Mouse (Mus musculus): ENCODE results near the gene Lipn. TPM values are rescaled to one million over a fixed set of nuclear protein-coding genes. Genes with fewer than 3 reads are reported as not detected.
A peak's percentile ranks its signal among the peaks of the same experiment; 100 is the strongest.

The Lipn gene
- polyA plus RNA-seq, 1 experiment from 2014 or later: not detected

DNA sequence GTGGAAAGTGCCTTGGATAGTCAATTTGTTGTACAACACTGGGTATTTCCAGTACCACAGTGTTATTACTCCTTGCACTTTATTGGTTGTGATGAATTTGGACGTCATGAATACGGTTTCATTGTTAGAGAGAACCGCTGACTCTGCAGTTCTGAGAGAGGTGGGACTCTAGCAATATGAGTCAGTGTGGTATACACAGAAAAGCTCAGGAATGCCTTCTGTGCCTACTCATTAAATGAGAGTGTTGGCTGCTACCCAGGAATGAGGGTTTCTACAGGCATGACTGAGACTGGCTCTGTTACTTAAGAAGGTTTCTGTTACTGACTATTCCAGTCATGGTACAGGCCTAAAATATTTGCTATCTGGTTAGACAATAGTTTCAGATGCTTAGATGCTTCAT is 15.7 kb upstream of the Lipn start:
- TF ChIP-seq CTCF (IDR thresholded peaks at IDR 0.05) (no peak), EP300 (IDR thresholded peaks at IDR 0.05) (no peak)
- no peaks in the 10 kb centered on the region for H3K4me1 ChIP-seq (ENCODE audit: insufficient read depth, low read depth, low read length)
- WGBS: 64% methylated on average over 3 of the region's 3 CpGs
- no peaks in the 10 kb centered on the region for H3K27me3 ChIP-seq (replicated peaks; ENCODE audit: insufficient read depth, low read length)
- H3K9ac ChIP-seq (replicated peaks; ENCODE audit: low read depth): no peak overlapping the region
- H3K9me3 ChIP-seq (ENCODE audit: low read length): no peaks in the 10 kb centered on the region
- peak; percentile 10 for DNase-seq (ENCODE audit: low spot score)
- H3K4me2 ChIP-seq (replicated peaks; ENCODE audit: low read depth, low read length): no peak overlapping the region
- no peak for ATAC-seq
- no peaks in the 10 kb centered on the region for H3K36me3 ChIP-seq (ENCODE audit: insufficient read depth, low read length)
- H3K27ac ChIP-seq (ENCODE audit: low read length): no peak overlapping the region
- H3K4me3 ChIP-seq (ENCODE audit: low read depth, low read length): no peak overlapping the region

DNA sequence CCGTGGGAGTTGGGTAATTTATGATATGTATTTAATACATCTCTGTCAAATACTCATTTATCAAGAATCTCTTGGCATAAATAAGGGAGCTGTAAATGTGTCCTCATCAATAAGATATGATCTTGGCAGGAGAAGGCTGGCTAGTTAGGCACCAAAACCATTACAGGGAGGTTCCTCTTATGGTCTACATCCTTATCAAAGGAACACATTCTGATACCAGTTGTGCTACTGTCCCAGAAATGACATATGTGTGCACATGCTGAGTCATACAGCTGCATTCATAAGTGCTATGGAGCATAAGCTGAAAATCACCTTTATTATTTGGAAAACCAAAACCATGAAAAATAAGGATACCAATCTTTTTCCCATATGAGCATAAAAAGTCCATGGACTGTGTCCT is 3.6 kb upstream of the Lipn start:
- H3K4me1 ChIP-seq (ENCODE audit: insufficient read depth, low read depth, low read length): no peaks in the 10 kb centered on the region
- no peak overlapping the region for H3K27ac ChIP-seq (ENCODE audit: low read length)
- H3K9ac ChIP-seq (replicated peaks; ENCODE audit: low read depth): no peak overlapping the region
- no peak overlapping the region for H3K4me2 ChIP-seq (replicated peaks; ENCODE audit: low read depth, low read length)
- DNase-seq (ENCODE audit: low spot score): no peak
- no peak for ATAC-seq
- WGBS: 24% methylated on average over 1 of the region's 1 CpGs
- TF ChIP-seq CTCF (IDR thresholded peaks at IDR 0.05) (no peak), EP300 (IDR thresholded peaks at IDR 0.05) (no peak)
- H3K36me3 ChIP-seq (ENCODE audit: insufficient read depth, low read length): no peaks in the 10 kb centered on the region
- no peaks in the 10 kb centered on the region for H3K9me3 ChIP-seq (ENCODE audit: low read length)
- no peak overlapping the region for H3K4me3 ChIP-seq (ENCODE audit: low read depth, low read length)
- H3K27me3 ChIP-seq (replicated peaks; ENCODE audit: insufficient read depth, low read length): no peaks in the 10 kb centered on the region

DNA sequence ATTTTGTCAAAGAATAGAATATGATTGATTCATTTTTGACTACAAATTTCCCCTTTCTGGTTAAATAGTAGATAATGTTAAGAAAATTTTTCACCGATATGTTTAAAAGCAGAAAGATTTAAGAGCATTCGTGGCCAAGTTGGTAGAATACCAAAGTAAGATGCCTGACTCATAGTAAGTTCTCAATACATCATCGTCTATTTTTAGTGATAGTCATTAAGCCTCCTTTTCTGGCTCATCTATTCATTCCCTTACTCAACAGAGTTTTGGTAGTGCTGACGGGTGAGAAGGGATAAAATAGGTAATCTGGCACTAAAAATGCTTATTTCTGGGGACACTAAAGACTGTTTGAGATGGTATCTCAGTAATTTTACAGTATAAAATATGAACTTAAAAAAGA is 3.1 kb upstream of the Lipn start:
- Histone ChIP-seq H3K27ac (ENCODE audit: low read length) (no peak overlapping the region), H3K9ac (replicated peaks; ENCODE audit: low read depth) (no peak overlapping the region), H3K36me3 (ENCODE audit: insufficient read depth, low read length) (no peaks in the 10 kb centered on the region), H3K4me3 (ENCODE audit: low read depth, low read length) (no peak overlapping the region), H3K9me3 (ENCODE audit: low read length) (no peaks in the 10 kb centered on the region), H3K4me2 (replicated peaks; ENCODE audit: low read depth, low read length) (no peak overlapping the region), H3K27me3 (replicated peaks; ENCODE audit: insufficient read depth, low read length) (no peaks in the 10 kb centered on the region), H3K4me1 (ENCODE audit: insufficient read depth, low read depth, low read length) (no peaks in the 10 kb centered on the region)
- 82% methylated on average over 4 of the region's 4 CpGs for WGBS
- TF ChIP-seq EP300 (IDR thresholded peaks at IDR 0.05) (no peak), CTCF (IDR thresholded peaks at IDR 0.05) (no peak)
- DNase-seq (ENCODE audit: low spot score) (no peak), ATAC-seq (no peak)

DNA sequence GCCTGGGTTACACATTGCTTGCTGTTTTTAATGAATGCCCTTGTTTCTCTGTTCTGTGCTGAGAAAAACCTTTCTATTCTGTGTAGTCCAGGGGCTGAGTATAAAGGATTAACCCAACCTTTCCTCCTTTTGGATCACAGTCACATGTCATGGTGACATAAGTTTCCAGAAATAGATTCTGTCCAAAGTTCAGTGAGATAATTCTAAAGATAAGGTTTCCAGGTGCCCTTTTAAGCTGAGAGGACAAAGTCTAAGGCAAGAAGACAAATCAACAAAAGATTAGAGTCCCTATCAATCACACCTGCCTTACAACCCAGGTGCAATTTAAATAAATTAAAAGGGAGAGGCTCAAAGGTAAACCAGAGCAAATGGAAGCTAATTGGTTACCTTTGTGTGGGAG is 7.1 kb downstream of the Lipn start:
- no peak for TF ChIP-seq EP300 (IDR thresholded peaks at IDR 0.05)
- TF ChIP-seq CTCF (IDR thresholded peaks at IDR 0.05): no peak
- no peaks in the 10 kb centered on the region for H3K27me3 ChIP-seq (replicated peaks; ENCODE audit: insufficient read depth, low read length)
- H3K36me3 ChIP-seq (ENCODE audit: insufficient read depth, low read length): no peaks in the 10 kb centered on the region
- no peaks in the 10 kb centered on the region for H3K9me3 ChIP-seq (ENCODE audit: low read length)
- H3K4me3 ChIP-seq (ENCODE audit: low read depth, low read length): no peak overlapping the region
- H3K4me1 ChIP-seq (ENCODE audit: insufficient read depth, low read depth, low read length): no peaks in the 10 kb centered on the region
- no peak overlapping the region for H3K9ac ChIP-seq (replicated peaks; ENCODE audit: low read depth)
- no peak overlapping the region for H3K4me2 ChIP-seq (replicated peaks; ENCODE audit: low read depth, low read length)
- no peak overlapping the region for H3K27ac ChIP-seq (ENCODE audit: low read length)
- no peak for DNase-seq (ENCODE audit: low spot score)
- no peak for ATAC-seq

DNA sequence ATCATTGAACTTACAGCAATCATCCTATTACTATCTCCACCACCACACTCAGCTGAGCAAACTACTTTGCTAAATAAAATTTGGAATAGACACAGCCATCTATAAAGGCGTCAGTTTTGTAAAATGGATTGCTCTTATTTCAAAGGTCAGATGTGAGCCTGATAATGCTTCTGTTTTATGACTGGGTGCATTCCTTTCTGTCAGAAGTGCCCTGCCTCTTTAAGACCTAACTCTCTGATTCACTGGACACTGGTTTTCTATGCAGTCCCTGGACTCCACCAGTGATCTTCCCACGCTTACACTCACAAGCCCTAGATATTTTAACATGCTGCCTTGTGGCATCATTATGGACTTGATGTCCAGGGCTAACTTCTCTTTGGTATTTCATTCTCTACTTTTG is 11.0 kb downstream of the Lipn start:
- H3K36me3 ChIP-seq (ENCODE audit: insufficient read depth, low read length): no peaks in the 10 kb centered on the region
- no peak overlapping the region for H3K9ac ChIP-seq (replicated peaks; ENCODE audit: low read depth)
- no peak overlapping the region for H3K4me3 ChIP-seq (ENCODE audit: low read depth, low read length)
- H3K4me2 ChIP-seq (replicated peaks; ENCODE audit: low read depth, low read length): no peak overlapping the region
- DNase-seq (ENCODE audit: low spot score): no peak
- no peak for ATAC-seq
- no peaks in the 10 kb centered on the region for H3K27me3 ChIP-seq (replicated peaks; ENCODE audit: insufficient read depth, low read length)
- H3K27ac ChIP-seq (ENCODE audit: low read length): no peak overlapping the region
- TF ChIP-seq CTCF (IDR thresholded peaks at IDR 0.05) (no peak), EP300 (IDR thresholded peaks at IDR 0.05) (no peak)
- H3K4me1 ChIP-seq (ENCODE audit: insufficient read depth, low read depth, low read length): no peaks in the 10 kb centered on the region
- WGBS: 49% methylated on average over 2 of the region's 2 CpGs
- no peaks in the 10 kb centered on the region for H3K9me3 ChIP-seq (ENCODE audit: low read length)

DNA sequence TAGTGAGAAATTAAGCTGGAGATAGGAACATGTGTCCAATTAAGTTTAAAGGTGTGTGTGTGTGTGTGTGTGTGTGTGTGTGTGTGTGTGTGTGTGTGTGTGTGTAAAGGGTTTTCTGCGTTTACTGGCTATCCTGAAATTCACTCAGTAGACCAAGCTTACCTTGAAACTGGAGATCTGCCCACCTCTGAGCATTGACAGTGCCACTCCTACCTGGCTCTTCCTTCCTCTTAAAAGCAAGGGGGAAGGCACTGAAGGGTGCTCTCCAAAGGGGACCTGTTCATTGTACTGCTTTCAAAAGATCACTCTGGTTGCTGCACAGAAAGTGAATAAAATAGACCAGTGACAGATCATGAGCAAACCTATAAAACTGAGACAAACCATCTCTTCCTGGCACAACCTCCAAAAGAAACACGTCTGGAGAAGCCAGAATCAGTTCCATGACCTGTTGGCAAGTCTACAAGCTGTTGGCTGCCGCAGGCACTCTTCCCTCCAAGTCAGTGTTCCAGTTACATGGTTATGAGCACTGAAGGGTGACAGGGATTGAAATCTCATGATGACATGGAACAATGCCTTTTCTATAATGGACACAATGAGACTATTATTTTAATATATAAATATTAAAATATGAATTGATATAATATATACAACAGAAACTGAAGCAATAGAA is 22.0 kb downstream of the Lipn start:
- H3K9me3 ChIP-seq (ENCODE audit: low read length): no peaks in the 10 kb centered on the region
- H3K27ac ChIP-seq (ENCODE audit: low read length): no peak overlapping the region
- WGBS: 65% methylated on average over 3 of the region's 3 CpGs
- H3K4me2 ChIP-seq (replicated peaks; ENCODE audit: low read depth, low read length): no peak overlapping the region
- no peak for ATAC-seq
- no peaks in the 10 kb centered on the region for H3K27me3 ChIP-seq (replicated peaks; ENCODE audit: insufficient read depth, low read length)
- no peak for TF ChIP-seq CTCF (IDR thresholded peaks at IDR 0.05)
- no peak for TF ChIP-seq EP300 (IDR thresholded peaks at IDR 0.05)
- H3K36me3 ChIP-seq (ENCODE audit: insufficient read depth, low read length): no peaks in the 10 kb centered on the region
- no peak for DNase-seq (ENCODE audit: low spot score)
- no peak overlapping the region for H3K4me3 ChIP-seq (ENCODE audit: low read depth, low read length)
- H3K9ac ChIP-seq (replicated peaks; ENCODE audit: low read depth): no peak overlapping the region
- no peaks in the 10 kb centered on the region for H3K4me1 ChIP-seq (ENCODE audit: insufficient read depth, low read depth, low read length)

DNA sequence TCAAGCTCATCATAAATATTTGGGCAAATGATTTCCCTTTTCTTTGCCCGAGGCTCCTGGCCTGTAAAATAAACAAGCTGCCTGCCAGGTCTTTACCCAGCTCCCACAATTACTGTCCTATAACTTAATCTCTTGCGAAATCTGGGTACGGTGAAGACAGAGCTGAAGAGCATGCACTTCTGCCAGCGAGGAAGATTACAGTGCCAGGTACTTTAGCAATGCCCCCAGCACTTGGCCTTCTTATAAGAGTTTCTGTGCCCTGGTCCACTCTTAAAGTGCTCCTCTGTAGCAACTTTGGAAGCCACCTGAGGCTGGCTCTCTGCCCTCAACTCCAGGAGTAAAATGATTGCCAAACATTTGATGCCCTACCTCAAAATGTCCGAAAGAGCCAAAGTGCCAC is 28.2 kb downstream of the Lipn start:
- Histone ChIP-seq H3K4me2 (replicated peaks; ENCODE audit: low read depth, low read length) (no peak overlapping the region), H3K4me3 (ENCODE audit: low read depth, low read length) (no peak overlapping the region), H3K9ac (replicated peaks; ENCODE audit: low read depth) (no peak overlapping the region), H3K27me3 (replicated peaks; ENCODE audit: insufficient read depth, low read length) (no peaks in the 10 kb centered on the region), H3K27ac (ENCODE audit: low read length) (no peak overlapping the region), H3K9me3 (ENCODE audit: low read length) (no peaks in the 10 kb centered on the region), H3K4me1 (ENCODE audit: insufficient read depth, low read depth, low read length) (no peaks in the 10 kb centered on the region), H3K36me3 (ENCODE audit: insufficient read depth, low read length) (no peaks in the 10 kb centered on the region)
- WGBS: 39% methylated on average over 5 of the region's 5 CpGs
- DNase-seq (ENCODE audit: low spot score): no peak
- TF ChIP-seq CTCF (IDR thresholded peaks at IDR 0.05) (no peak), EP300 (IDR thresholded peaks at IDR 0.05) (no peak)
- ATAC-seq: no peak

Measured in lung, postnatal 0 days (tissue).